Mouse (Mus musculus): Measurements from ENCODE around the gene Rpl36-ps4.

DNA sequence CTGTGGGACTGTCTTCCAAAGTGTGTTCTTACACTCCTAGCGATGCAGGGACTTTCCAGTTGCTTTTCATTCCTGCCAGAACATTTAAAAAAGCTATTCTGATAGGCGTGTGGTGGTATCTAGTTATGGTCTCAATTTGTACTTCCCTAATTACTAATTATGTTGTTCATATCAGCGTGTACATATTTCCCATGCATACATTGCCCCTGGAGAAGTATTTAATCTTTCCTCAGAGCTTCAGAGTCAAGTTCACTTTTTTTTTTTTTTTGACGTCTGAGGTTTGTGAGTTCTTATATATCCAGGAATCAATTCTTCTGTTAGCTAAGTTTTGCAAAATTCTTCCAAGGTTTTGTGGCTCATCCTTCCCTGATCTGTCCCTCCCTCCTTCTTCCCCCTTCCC lies 15.4 kb downstream of the Rpl36-ps4 start:
- no peak for TF ChIP-seq CTCF (IDR thresholded peaks at IDR 0.05; ENCODE audit: insufficient read depth, low read depth, low read length)
- TF ChIP-seq POLR2A (IDR thresholded peaks at IDR 0.05; ENCODE audit: insufficient read depth, low read depth, low read length): no peak
